ENCODE assay signal across 25 mouse cellular contexts in the genomic region with DNA sequence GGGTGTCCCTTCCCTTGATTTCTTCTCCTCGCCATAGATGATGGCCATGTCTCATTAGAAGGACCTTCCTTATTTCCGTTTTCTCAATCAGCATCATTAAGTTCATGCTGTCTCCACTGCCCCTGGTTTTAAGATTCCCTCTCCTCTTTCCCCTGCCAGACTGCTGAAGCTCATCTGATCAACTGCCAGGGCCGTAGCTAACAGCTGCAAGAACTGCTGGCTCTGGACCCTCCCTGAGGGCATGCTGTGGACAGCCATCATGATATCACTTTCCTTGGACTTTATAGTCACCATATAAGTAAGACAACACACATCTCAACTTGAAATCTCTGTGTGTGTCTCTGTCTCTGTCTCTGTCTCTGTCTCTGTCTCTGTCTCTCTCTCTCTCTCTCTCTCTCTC.
DNase-seq lines count a peak whose midpoint lies in the region; ATAC-seq and TF ChIP-seq lines count a peak whose summit lies in the region.
"Had no signal": no experiment of that assay in that cellular context is flagged by ENCODE, and none has a peak within 500 bp of the region (broad histone marks: within the 10 kb centered on the region; RNA-seq: fewer than 3 reads in every experiment).

No protein-coding gene starts in this region.

- no peak for ATAC-seq in cerebellum, adult (ENCODE audit: insufficient number of reproducible peaks, low FRiP score, low TSS enrichment)
- ATAC-seq: forebrain, embryonic 13.5 days; forebrain, embryonic 16.5 days; intestine, postnatal 0 days; Patski had no signal

- no peak for TF ChIP-seq CTCF in gastrocnemius, adult 2 months (IDR thresholded peaks at IDR 0.05)

- intact Hi-C loops in gastrocnemius, adult 2 months (cut with DNase I), result no loop called here

- peak; percentile 34 for DNase-seq in gastrocnemius, adult 2 months
- no peak for DNase-seq in gastrocnemius, adult 18-20 months (ENCODE audit: low spot score)
- DNase-seq in heart, postnatal 4 days, result peak; percentile 6
- DNase-seq in heart, adult 18-20 months, result no peak
- peak; percentile 18 to 31 for DNase-seq in lung, postnatal 4 days
- no peak for DNase-seq in lung, postnatal 36 days
- DNase-seq: adrenal gland, postnatal 10 days; adrenal gland, postnatal 36 days; B cell, adult 2 months; cerebellum, adult 11 months; cerebellum, adult 2 months; cerebellum, adult 9-11 months; cerebellum, postnatal 25 days; heart, adult 2 months had no signal

- no peak overlapping the region for H3K4me3 ChIP-seq in gastrocnemius, adult 2 months
- H3K4me3 ChIP-seq: embryonic facial prominence, embryonic 13.5 days; forebrain, embryonic 10.5 days; forebrain, embryonic 13.5 days; heart, adult 2 months; heart, embryonic 10.5 days; heart, embryonic 13.5 days; hindbrain, embryonic 12.5 days; hindbrain, embryonic 15.5 days had no signal

- no peak overlapping the region for H3K27ac ChIP-seq in gastrocnemius, adult 2 months
- H3K27ac ChIP-seq: embryonic facial prominence, embryonic 13.5 days; forebrain, embryonic 10.5 days; forebrain, embryonic 13.5 days; heart, adult 2 months; heart, embryonic 10.5 days; heart, embryonic 13.5 days; hindbrain, embryonic 12.5 days; hindbrain, embryonic 15.5 days had no signal

Comparison
In these comparisons a context has a peak if more than half of its experiments do, and no peak if none do; other contexts are left out.
1. DNase-seq: peak in gastrocnemius, adult 2 months (single experiment), heart, postnatal 4 days (single experiment) and lung, postnatal 4 days (2 of 2); none in gastrocnemius, adult 18-20 months (single experiment), heart, adult 18-20 months (0 of 2) and lung, postnatal 36 days (single experiment).